Mouse (Mus musculus): ENCODE data around the gene Cep135.
A peak's percentile ranks its signal among the peaks of the same experiment; 100 is the strongest.

Cep135 gene

DNA sequence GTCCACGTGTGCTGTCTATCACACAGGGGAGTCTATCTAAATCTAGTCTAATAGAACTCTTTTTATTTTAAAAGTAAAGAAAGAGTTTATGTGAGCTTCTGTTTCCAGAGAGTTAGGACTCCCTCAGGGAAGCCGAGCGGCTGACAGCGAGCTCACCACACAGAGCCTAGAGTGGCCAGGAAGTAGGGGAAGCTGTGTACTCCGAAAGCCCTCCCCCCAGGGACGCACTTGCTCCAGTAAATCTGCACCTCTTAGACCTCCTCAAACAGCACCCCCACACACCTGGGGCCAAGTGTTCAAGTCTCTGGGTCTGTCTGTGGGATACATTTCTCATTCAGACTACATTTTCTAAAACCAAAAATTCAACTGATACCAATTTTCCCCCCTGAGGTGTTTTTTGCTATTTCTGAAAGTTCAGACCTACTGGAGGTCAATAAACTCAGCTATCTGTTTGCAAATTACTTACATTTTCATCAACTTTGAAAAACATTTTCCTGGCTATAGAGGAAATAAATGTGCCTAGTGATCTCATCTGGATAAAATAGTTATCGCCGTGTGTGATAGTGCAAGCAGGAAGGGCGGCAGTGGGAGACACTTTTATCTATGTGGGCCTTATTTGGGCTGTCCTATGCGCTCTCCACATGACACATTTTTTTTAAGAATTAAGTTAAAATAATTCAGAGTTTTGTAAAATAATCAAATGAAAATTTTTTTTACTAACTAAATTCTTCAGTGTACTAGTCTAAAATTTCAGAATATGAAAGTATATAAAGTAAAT lies 56.8 kb downstream of the Cep135 start:
- no peak for DNase-seq (ENCODE audit: low spot score)

DNA sequence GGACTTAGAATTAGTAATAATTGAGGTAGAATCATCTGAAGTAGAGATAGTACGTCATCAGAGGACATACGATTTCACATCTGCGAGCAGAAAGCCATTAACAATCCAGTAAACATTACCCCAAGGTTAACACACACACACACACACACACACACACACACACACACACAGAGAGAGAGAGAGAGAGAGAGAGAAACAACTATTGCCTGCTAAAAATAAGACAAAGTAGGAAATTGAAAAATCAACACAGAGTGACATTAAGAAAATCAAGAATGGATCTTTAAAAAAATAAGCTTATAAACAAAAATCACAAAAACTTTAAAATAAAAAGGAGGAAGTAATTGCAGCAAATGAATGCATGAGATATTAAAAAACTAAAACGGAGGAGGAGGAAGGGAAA lies 61.4 kb downstream of the Cep135 start:
- DNase-seq (ENCODE audit: low spot score): no peak

DNA sequence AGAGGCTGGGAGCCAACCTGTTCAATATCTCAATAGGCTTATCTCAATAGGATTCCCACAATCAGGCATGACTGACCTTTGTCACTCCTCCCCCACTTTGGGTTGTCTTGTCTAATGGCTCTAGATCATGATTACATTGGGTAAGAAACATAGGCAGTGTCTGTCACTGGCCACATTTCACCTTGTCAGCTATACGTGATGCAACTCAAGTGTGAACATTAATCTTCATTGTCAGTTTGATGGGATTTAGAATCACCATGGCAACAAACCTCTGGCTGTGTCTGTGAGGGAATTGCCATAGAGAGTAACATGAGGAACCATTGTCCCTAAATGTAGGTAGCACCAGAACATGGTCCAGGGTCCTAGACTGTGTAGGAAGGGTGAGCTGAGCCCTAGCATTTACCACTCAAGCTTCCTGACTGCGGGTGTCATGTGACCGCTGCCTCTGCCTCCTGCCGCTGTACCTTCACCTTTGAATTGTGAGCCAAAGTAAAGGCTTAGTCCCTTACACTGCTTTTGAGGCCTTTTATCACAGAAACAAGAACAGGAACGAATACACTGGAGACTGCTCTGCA lies 62.7 kb downstream of the Cep135 start:
- DNase-seq (ENCODE audit: low spot score): no peak

DNA sequence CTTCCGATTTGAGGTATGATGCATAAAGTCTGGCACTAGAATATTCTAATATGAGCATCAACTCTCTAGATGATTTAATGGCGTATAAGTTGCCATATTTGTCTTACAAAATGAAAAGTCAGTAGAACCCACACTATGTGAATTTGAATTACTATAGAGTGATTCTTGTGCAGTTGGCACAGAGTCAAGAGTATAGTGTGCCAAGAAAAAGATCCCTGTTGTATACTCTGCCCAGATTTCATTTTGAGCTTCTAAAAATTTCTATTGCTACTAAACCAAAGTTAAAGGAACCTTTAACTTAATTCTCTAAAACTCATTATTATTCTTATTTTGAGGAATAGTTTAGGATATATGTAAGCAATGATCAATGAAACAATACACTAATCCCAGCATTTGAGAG lies 67.7 kb downstream of the Cep135 start, which contains the start of gene C530008M17Rik:
C530008M17Rik (plus strand) TSS at position 301 of the 400 bp plus-strand sequence.
- no peak for DNase-seq (ENCODE audit: low spot score)

DNA sequence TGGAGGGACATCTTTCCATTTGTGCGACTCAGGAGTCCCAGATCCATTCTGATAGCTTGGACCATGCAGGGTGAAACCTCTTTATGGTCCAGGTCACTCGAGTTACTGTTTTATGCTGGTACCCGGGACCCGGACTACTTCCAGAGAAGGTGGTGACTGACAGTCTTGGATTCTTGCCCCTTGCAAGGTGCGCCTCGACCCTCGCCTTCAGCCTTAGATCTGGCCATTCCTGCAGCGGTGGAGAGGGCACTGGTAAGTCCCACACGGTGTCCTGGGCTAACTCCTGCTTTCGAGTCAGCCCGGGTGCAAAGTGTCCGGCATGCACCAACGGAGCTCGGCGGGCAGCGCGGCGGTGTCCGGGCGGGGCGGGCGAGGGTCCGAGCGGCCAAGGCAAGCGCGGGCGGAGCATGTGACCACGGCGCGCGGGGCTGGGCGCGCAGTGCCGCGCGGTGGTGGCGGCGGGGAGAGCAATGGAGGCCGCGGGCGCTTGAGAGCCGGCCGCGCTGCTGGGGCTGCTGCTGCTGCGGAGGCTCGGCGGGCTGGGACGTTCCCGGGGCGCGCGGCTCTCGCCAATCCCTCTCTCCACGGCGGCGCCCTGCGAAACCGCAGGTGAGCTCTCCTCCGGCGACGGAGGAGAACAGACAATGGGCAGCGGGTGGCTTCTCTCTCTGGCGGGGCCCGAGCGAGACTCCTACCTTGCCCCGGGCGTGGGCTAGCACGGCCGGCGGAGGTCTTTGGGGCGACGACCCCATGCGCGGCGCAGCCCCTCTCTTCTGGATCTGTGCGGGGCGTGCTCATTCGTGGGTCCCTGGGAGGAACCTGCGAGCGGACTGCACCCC lies 69.0 kb downstream of the Cep135 start:
- DNase-seq (ENCODE audit: low spot score): peak; percentile 67

DNA sequence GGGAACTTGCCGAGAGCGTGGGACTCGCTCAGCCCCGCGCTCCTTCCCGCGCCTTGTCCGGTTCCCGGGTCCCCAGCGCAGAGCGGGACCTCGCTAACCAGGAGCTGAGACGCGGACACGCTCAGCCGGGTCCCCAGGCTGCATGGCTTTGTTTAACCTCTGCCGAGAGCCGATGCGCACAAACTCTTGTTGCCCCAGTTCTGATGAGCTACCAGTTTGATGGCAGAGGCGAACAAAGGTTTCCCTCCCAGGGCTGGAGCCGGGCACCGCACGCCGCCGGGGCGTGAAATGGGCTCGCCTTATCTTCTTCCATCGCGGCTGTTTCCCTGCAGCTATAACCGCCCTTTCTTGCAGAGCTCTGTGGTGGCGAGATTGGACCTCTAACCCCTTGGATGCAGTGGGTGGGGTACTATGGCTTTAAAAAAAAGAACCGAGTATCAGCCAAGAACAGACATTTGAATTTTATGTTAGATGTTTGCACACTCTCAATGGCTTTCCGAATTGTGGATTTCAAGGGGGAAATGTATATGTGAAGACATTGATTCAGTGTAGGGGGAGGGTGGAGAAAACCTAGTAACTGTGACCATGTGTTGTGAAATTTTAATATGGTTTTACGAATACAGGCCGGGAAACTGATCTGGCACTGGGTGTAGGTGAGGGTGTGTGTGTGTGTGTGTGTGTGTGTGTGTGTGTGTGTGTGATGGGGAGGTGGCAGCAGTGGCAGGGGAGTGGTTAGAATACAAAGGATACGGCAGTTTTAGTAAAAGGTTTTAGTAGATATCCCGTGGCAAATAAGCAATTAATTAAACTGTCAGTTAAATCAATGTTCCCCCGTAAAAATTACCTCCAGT lies 69.8 kb downstream of the Cep135 start:
- DNase-seq (ENCODE audit: low spot score): peak; percentile 65

DNA sequence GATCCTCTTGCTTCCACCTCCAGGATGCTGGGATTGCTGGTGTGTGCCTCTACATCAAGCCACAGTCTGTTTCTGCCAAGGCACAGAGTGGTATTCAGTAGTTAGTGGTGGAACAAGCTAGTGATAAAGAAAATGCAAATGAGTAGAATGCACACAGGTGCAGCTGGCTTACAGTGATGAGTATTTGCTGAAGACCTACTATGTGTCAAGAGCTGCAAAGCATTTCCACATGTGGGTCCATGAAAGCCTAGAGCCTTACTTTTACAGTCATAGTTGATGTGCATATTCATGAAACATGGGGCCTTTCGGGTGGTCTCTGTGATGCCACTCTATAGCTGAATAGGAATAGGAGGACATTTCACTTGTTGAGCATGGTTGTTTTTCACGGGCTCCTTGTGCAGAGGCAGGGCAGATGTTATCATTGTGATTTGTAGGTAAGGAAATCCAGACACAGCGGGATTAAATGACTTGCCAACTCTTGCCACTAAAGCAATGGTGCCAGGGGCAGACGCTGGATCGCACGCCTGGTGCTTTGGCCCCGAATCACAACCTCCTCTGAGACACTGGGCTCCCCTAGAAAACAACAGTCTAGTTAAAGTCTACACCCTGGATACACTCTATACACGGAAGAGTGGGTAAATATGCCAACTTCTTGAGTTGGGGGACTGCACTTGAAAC lies 71.6 kb downstream of the Cep135 start:
- no peak for DNase-seq (ENCODE audit: low spot score)

DNA sequence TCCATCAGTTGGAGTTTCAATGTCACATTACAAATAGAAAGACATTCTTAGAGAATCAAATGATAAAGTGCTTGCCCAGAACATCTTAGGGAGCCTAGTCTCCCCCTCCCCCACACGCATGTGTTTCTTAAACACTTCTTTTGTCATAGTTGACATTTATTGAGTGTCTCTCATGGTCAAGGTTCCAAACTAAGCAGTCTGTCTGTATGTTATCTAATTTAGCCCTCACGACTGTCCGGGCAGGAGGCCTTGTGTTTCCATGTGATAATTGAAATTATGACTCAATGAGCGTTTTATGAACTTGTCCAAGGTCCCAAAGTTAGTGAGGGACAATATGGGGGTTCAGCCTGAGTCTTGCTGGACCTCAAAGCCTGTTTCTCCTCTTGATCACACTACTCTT lies 72.8 kb downstream of the Cep135 start:
- DNase-seq (ENCODE audit: low spot score): no peak

DNA sequence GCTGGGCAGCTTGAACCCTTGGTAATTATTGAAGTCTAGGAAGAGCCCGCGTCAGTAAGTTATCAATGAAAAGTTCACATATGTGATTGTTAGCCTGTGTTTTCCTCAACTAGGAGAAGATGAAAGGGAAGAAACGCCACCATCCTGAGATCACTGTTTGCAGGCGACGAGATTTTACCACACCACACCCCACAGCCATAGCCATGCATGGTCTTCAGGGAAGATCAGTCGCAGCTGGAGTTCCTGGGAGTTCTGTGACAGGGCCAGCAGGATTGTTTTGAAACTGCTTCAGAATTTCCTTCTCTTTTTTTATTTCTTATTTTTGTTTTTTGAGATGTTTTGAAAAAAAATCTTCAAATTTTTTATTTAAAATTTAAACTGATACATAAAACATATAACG lies 76.4 kb downstream of the Cep135 start:
- DNase-seq (ENCODE audit: low spot score): no peak

DNA sequence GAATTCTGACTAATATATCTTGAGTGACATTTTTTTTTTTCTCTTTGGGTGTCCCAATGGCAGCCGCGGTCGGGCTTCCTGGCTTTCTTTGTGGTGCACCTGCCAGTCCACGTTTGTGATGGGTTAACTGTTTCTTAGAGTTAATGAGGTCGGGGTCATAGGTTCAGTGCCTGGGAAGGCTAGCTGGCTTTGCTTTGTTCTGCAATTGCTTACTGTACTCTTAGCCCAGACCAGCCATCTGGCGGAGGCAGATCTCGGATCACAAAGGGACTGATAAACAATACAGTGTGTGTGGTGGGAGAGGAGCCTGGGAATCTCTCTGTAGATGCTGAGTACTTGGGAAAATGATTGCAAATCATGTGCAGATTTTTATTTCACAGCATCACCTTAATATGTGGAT lies 76.9 kb downstream of the Cep135 start:
- DNase-seq (ENCODE audit: low spot score): no peak

DNA sequence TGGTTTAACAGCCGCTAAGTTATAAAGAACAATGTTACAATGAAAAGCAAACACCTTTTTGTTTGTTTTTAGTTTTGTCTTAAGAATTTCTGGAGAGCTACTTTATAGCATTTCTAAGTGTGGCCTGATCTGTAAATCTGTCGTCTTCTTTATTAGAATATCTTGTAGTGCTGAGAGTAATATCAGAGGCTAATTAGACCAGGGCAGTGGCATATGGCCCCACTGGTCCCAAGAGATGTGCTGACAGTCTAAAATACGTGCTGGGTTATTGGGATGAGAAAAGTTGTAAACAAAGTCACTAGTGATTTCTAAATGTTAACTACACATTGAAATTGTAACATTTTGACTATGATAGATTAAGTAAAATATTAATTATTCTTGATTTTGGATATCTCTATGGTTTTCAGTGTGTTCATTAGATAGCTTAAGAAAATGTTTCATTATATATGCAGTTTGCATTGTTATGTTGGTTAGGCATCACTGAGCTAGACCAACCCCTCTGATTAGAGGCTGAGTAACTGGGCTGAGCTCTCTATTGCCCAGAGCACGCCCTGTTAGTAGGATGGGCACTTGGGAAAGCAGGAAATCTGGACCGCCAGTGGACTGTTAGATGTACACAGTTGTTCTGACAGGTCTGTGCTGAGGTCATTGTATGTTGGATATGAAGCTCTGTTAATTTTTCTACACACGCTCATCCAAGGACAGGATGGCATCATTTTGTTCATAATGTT lies 77.7 kb downstream of the Cep135 start:
- DNase-seq (ENCODE audit: low spot score): no peak

DNA sequence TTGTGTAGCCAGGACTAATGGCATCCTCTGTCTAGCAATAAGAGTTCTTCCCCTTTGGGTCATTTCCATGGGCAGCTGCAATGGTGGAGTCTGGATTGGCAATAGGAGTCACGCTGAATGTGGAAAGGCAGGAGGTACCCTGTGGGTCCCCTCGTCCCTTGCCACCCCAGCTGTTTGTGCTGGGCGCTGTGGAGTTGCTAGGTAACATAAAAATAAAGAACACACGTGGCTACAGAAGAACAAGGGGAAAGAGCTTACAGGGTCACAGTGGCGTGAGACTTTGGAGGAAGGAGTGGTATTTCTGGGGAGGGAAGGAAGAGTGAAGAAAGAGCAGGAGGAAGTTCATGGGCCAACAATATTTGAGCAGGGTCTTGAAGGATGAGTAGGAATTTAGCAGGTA lies 79.6 kb downstream of the Cep135 start:
- DNase-seq (ENCODE audit: low spot score): no peak

DNA sequence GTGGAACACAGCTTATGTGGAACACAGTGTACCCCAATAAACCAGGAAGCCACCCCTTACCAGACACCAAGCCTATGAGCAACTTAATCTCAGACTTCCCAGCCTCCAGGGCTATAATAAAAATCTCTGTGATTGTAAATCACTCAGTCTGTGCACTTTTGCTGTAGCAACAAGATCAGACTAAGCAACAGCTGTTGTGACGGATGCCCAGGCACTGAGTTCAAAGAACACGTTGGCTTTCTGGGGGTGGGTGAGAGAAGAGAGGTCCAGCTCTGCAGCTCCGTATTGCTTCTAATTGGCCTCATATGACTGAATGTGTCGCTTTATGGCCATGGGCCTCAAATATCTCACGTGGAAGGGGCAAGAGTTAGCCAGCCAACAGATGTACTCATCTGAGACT lies 80.0 kb downstream of the Cep135 start:
- no peak for DNase-seq (ENCODE audit: low spot score)

DNA sequence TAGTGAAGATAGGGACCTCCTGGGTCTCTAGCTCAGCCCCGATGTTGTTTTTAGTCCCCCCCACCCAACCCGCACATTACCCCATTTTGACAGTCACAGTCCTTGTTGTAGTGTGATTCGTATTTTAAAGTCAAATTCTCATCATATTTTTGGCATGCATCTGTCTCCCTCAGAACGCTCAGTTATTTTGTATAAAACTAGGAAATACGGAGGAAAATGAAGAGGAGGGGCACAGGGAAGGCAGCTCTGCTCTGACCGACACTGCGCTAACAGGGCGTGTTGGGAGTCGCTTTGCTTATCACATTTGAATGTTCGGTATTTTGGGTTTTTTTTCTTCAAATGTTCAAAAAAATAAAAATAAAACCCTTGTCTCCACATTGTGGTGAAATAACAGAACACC lies 81.7 kb downstream of the Cep135 start:
- no peak for DNase-seq (ENCODE audit: low spot score)

DNA sequence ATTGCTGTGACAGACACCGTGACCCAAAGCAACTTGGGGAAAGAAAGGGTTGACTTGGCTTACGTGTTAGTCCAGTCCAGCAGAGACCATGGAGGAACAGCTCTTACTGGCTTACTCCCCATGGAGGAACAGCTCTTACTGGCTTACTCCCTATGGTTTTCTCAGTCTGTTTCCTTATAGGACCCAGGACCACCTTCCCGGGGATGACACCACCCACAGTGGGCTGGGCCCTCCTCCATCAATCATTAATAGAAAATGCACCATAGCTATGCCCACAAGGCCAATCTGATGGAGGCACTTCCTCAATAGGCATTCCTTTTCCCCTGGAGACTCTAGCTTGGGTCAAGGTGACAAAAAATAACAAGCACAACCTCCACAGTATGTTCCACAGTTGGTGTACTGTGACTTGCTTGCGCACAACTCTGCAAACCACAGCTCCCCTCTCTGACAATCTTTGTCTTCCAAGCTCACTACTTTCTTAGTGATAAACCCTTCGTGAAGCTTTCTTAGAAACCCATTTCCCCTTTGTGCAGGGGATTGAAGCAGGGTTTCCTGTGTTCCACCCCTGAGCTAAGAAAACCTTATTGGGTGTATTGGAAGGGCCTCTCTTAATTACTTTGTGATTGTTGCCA lies 85.6 kb downstream of the Cep135 start:
- no peak for DNase-seq (ENCODE audit: low spot score)

DNA sequence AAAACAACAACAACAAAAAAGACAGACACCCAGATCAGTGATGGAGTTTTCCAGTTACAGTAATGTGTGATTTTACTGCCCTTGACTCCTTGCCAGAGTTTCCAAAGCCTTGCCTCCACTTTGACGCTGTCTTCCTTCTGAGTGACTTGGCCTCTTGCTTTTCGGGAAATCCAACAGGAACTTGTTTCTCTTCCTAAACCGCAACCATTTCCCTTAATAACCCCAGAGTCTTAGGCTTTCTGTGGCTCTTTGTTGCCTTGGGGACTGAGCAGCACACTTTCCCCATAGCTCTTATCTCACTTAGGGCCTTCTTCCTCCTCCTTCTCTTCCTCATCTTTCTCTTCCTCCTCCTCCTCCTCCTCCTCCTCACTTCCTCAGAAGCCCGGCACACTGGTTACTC lies 86.9 kb downstream of the Cep135 start:
- DNase-seq (ENCODE audit: low spot score): no peak

DNA sequence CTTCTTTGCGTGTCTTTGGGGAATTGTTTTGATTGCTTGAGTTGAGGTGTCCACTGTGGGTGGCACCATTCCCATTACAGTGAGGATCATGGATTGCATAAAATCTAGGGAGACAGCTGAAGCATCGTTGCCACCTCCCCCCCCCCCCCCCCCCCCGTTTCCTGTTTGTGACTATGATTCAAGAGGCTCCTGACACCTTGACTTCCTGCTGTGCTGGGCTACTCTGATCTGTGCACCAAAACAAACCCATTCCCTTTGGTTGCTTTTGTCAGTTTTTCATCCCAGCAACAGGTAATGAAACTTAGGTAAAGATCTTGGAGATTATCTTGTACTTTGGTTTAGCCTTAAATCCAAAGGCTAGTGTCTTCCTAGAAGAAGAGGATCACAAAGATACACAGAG lies 92.5 kb downstream of the Cep135 start:
- DNase-seq (ENCODE audit: low spot score): no peak

DNA sequence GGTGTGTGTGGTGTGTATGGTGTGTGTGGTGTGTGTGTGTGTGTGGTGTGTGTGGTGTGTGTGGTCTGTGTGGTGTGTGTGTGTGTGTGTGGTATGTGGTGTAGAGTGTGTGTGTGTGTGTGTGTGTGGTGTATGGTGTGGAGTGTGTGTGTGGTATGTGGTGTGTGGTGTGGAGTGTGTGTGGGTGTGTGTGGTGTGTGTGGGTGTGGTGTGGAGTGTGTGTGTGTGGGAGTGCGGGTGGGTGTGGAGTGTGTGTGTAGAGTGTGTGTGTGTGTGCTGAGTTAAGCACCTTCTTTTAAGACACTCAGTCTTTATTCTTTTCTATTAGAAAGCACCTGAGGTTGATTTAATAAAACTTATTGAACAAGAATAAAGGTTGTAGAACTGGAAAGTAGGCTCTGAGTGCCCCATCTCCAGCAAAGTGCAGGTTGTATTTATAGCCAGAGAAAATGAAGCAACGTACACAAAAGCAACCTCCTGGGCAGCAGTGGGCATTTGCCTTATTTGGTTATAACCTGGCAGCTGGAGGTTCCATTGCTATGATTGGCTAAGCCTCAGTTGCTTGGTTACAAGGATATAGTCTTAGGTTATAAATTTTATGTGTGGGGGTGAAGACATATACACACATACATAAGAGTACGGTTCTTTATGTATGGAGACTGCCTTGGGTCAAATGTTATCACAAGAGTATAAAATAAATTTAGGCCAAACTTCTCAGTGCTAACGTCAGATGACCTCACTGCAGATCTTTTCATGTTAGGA lies 93.6 kb downstream of the Cep135 start:
- DNase-seq (ENCODE audit: low spot score): no peak

DNA sequence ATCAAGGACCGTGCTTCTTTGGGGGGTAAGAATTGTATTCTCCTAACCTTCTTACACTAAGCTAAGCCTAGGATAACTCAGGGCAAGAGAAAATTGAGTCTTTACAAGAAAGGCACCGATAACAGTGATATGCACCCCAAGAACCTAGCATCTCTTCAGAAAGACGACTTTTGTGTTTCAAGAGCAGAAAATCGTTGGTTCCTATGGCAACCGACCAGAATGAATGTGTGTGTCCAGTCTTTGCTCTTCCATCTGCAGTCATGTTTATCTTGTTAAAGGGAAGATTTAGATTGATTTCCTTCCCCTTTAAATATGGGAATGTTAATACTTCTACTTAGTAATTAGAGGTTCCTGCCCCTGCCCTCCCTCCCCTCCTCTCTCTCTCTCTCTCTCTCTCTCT lies 95.0 kb downstream of the Cep135 start:
- no peak for DNase-seq (ENCODE audit: low spot score)
